Mouse (Mus musculus) MEL (cell line): ENCODE results near the gene Tmtc2. TPM values are rescaled to one million over a fixed set of nuclear protein-coding genes. Genes with fewer than 3 reads are reported as not detected.

Experiments used
- DNase-seq: peaks from one replicate; pipeline ENCODE4 v3.0.0; 2011; ENCODE audit warnings: low read depth, low spot score
- H3K27ac ChIP-seq: 2 replicates; pipeline ENCODE4 v1.5.1; 2012; ENCODE audit warnings: low read depth, mild to moderate bottlenecking, control low read depth, low read length, moderate library complexity; ENCODE audit not compliant: control insufficient read depth
- H3K27me3 ChIP-seq, 2 experiments: fragments of 150-350 bp in 1 of 2; sonication (generic) in 1 of 2; 2 replicates each; pipeline ENCODE4 v1.6.1; 2012; ENCODE audit warnings: low read length in 2 of 2, mild to moderate bottlenecking in 2 of 2, improper control_type of control experiment in 1 of 2, moderate library complexity in 1 of 2; ENCODE audit not compliant: insufficient read depth in 2 of 2, control insufficient read depth in 1 of 2
- H3K36me3 ChIP-seq, 2 experiments: 2 replicates each; pipeline ENCODE4 v1.6.1; 2012 to 2014; ENCODE audit warnings: low read length in 2 of 2, improper control_type of control experiment in 1 of 2, inconsistent platforms in 1 of 2, mild to moderate bottlenecking in 1 of 2; ENCODE audit not compliant: insufficient read depth in 2 of 2, control insufficient read depth in 1 of 2
- H3K4me1 ChIP-seq, 2 experiments: fragments of 150-350 bp in 1 of 2; sonication (generic) in 1 of 2; 2 replicates each; pipeline ENCODE4 v1.6.1; 2012; ENCODE audit warnings: low read length in 2 of 2, improper control_type of control experiment in 1 of 2, mild to moderate bottlenecking in 1 of 2; ENCODE audit not compliant: insufficient read depth in 2 of 2, control insufficient read depth in 1 of 2
- H3K4me3 ChIP-seq, 2 experiments: fragments of 150-350 bp in 1 of 2; sonication (generic) in 1 of 2; 2 replicates each; pipeline ENCODE4 v1.5.1; 2012; ENCODE audit warnings: low read depth in 2 of 2, low read length in 2 of 2, mild to moderate bottlenecking in 2 of 2, moderate library complexity in 2 of 2, control low read depth in 1 of 2, improper control_type of control experiment in 1 of 2; ENCODE audit not compliant: control insufficient read depth in 1 of 2, insufficient read depth in 1 of 2
- H3K79me2 ChIP-seq: 2 replicates; pipeline ENCODE4 v1.6.1; 2012; ENCODE audit warnings: mild to moderate bottlenecking, low read length, moderate library complexity; ENCODE audit not compliant: control insufficient read depth, poor library complexity, insufficient read depth
- H3K9ac ChIP-seq: 2 replicates; pipeline ENCODE4 v1.6.1; 2012; ENCODE audit warnings: low read depth, mild to moderate bottlenecking, control low read depth, low read length, moderate library complexity; ENCODE audit not compliant: control insufficient read depth, poor library complexity, severe bottlenecking
- H3K9me3 ChIP-seq: fragments of 150-350 bp; sonication (generic); replicated peaks from 2 replicates; pipeline ENCODE4 v1.6.1; 2012; ENCODE audit warnings: mild to moderate bottlenecking, low read length, improper control_type of control experiment, moderate library complexity; ENCODE audit not compliant: insufficient read depth
- CHD1 ChIP-seq: IDR thresholded peaks from 2 replicates; pipeline ENCODE4 v1.6.1; 2012; ENCODE audit warnings: low read depth, mild to moderate bottlenecking, inconsistent platforms, low read length, improper control_type of control experiment
- CTCF ChIP-seq, 3 experiments: IDR thresholded peaks in 2 of 3; conservative IDR thresholded peaks in 1 of 3; 2 replicates each; pipeline ENCODE4 v1.5.1; 2011 to 2012; ENCODE audit warnings: low read length in 3 of 3, low read depth in 2 of 3, mild to moderate bottlenecking in 2 of 3, improper control_type of control experiment in 1 of 3, inconsistent platforms in 1 of 3, mixed read lengths in 1 of 3, moderate library complexity in 1 of 3; ENCODE audit not compliant: control insufficient read depth in 1 of 3, insufficient read depth in 1 of 3, poor library complexity in 1 of 3, severe bottlenecking in 1 of 3
- ELF1 ChIP-seq: IDR thresholded peaks from 2 replicates; pipeline ENCODE4 v1.6.1; 2014; ENCODE audit warnings: low read depth, mild to moderate bottlenecking, inconsistent platforms, low read length, improper control_type of control experiment, moderate library complexity
- EP300 ChIP-seq, 2 experiments: IDR thresholded peaks; 2 replicates each; pipeline ENCODE4 v1.6.1; 2011; ENCODE audit warnings: improper control_type of control experiment in 2 of 2, low read length in 2 of 2, low read depth in 1 of 2, mild to moderate bottlenecking in 1 of 2
- GABPA ChIP-seq: IDR thresholded peaks from 2 replicates; pipeline ENCODE4 v1.6.1; 2012; ENCODE audit warnings: low read depth, mild to moderate bottlenecking, inconsistent platforms, low read length, improper control_type of control experiment, moderate library complexity
- GATA1 ChIP-seq: IDR thresholded peaks from 2 replicates; pipeline ENCODE4 v1.6.1; 2011; ENCODE audit warnings: low read depth, low read length, improper control_type of control experiment
- JUND ChIP-seq: IDR thresholded peaks from 2 replicates; pipeline ENCODE4 v1.6.1; 2011; ENCODE audit warnings: low read depth, mild to moderate bottlenecking, improper control_type of control experiment, low read length
- MAFK ChIP-seq: IDR thresholded peaks from 2 replicates; pipeline ENCODE4 v1.6.1; 2011; ENCODE audit warnings: low read depth, mild to moderate bottlenecking, low read length, improper control_type of control experiment, borderline replicate concordance
- MAX ChIP-seq: IDR thresholded peaks from 2 replicates; pipeline ENCODE4 v1.6.1; 2011; ENCODE audit warnings: low read length, improper control_type of control experiment
- MAZ ChIP-seq: IDR thresholded peaks from 2 replicates; pipeline ENCODE4 v1.6.1; 2012; ENCODE audit warnings: low read depth, mild to moderate bottlenecking, inconsistent platforms, low read length, improper control_type of control experiment
- POLR2AphosphoS5 ChIP-seq: IDR thresholded peaks from 2 replicates; pipeline ENCODE4 v1.6.1; 2012; ENCODE audit warnings: low read depth, borderline replicate concordance, mild to moderate bottlenecking, inconsistent platforms, low read length, moderate library complexity, mixed read lengths
- RAD21 ChIP-seq: IDR thresholded peaks from 2 replicates; pipeline ENCODE4 v1.6.1; 2011; ENCODE audit warnings: mild to moderate bottlenecking, low read depth, low read length, improper control_type of control experiment
- SIN3A ChIP-seq: IDR thresholded peaks from 2 replicates; pipeline ENCODE4 v1.6.1; 2012; ENCODE audit warnings: low read length, improper control_type of control experiment, inconsistent platforms
- SMC3 ChIP-seq: IDR thresholded peaks from 2 replicates; pipeline ENCODE4 v1.6.1; 2011; ENCODE audit warnings: low read depth, low read length, improper control_type of control experiment
- TAL1 ChIP-seq: IDR thresholded peaks from 2 replicates; pipeline ENCODE4 v1.6.1; 2012; ENCODE audit warnings: mild to moderate bottlenecking, inconsistent platforms, low read length, moderate library complexity, mixed read lengths
- TBP ChIP-seq: IDR thresholded peaks from 2 replicates; pipeline ENCODE4 v1.8.0; 2011; ENCODE audit warnings: low read depth, low read length, improper control_type of control experiment
- TCF12 ChIP-seq: IDR thresholded peaks from 2 replicates; pipeline ENCODE4 v1.6.1; 2014; ENCODE audit warnings: low read depth, mild to moderate bottlenecking, inconsistent platforms, low read length, improper control_type of control experiment, moderate library complexity
- ZC3H11A ChIP-seq: IDR thresholded peaks from 2 replicates; pipeline ENCODE4 v1.6.1; 2012; ENCODE audit warnings: low read depth, mild to moderate bottlenecking, inconsistent platforms, low read length, improper control_type of control experiment
- ZMIZ1 ChIP-seq: IDR thresholded peaks from 2 replicates; pipeline ENCODE4 v1.6.1; 2012; ENCODE audit warnings: low read depth, mild to moderate bottlenecking, inconsistent platforms, low read length, improper control_type of control experiment, moderate library complexity
- ZNF384 ChIP-seq: IDR thresholded peaks from 2 replicates; pipeline ENCODE4 v1.6.1; 2012; ENCODE audit warnings: low read depth, mild to moderate bottlenecking, inconsistent platforms, low read length, improper control_type of control experiment
- polyA plus RNA-seq, 2 experiments: library from polyadenylated mRNA; stranded (reverse) in 1 of 2; unstranded in 1 of 2; fragments of >175 nt in 1 of 2; fragments of >200 nt in 1 of 2; gene quantifications; 2 replicates each; pipeline versions ENCODE4 v1.2.1 to v1.2.4; 2012; ENCODE audit warnings: low replicate concordance in 2 of 2, low read depth in 1 of 2; ENCODE audit not compliant: insufficient read length in 2 of 2, insufficient read depth in 1 of 2, missing spikeins in 1 of 2
- total RNA-seq: library from RNA; depleted of rRNA; stranded (reverse); fragments of 300-350 nt; gene quantifications from 2 replicates; pipeline ENCODE4 v1.2.3, GENCODE M21; 2012

The Tmtc2 gene
- total and polyA plus RNA-seq, 3 experiments, result not detected

DNA sequence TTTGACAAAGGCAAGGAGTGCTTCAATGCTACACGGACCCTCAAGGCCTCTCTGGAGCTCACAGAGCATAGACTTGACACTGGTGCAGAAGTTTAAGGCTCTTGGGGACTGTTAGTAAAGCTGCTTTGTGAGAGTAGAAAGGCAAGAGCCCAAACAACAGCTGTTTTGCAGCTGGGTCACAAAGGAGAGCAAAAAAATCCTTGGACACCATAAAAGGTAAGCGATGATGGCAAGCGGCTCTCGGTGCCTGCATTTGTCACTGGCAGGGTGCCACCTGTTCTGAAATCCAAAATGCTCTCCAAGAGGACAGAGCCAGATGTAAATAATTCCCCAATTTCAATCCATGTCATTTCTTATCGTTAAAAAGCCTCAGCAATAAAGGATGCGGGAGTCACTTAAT is 290.1 kb downstream of the Tmtc2 start:
- H3K27ac ChIP-seq, result no peak overlapping the region
- no peaks in the 10 kb centered on the region for H3K9me3 ChIP-seq
- no peak for DNase-seq
- TF ChIP-seq CTCF (IDR thresholded peaks at IDR 0.05 in 2 of 3, conservative IDR thresholded peaks at IDR 0.05 in 1 of 3; ENCODE audit: control insufficient read depth in 1 of 3, insufficient read depth in 1 of 3, low read depth in 2 of 3, low read length in 3 of 3, poor library complexity in 1 of 3, severe bottlenecking in 1 of 3) (no peak), SIN3A (no peak), MAZ (no peak), TBP (no peak), ZC3H11A (no peak), ZNF384 (no peak), GABPA (no peak), EP300 (IDR thresholded peaks at IDR 0.05; ENCODE audit: low read depth in 1 of 2, low read length in 2 of 2) (no peak), TCF12 (no peak), ELF1 (no peak), TAL1 (no peak), MAFK (no peak), POLR2AphosphoS5 (no peak)
- H3K36me3 ChIP-seq, result no peaks in the 10 kb centered on the region
- no peaks in the 10 kb centered on the region for H3K4me1 ChIP-seq
- no peaks in the 10 kb centered on the region for H3K27me3 ChIP-seq
- H3K79me2 ChIP-seq, result no peaks in the 10 kb centered on the region
- no peak overlapping the region for H3K4me3 ChIP-seq
- H3K9ac ChIP-seq, result no peak overlapping the region

DNA sequence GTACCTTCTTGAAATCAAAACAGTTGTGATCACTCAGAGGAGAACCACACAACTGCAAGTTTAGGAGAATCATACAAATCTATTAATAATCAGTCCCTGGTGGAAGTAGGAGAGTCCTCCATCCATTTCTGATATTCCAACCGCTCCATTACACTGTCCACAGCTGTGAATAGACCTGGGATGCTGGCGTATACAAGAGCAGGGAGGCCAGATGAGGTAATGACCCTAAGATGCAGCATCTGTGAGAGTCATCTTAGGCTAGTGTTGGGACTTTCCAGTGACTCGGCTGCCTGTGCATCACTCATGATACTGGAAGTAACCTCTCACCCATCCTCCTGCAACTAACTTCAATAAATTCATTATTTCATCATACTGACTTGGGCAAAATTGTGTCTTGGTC is 293.3 kb downstream of the Tmtc2 start:
- Histone ChIP-seq H3K9ac (no peak overlapping the region), H3K79me2 (no peaks in the 10 kb centered on the region), H3K27ac (no peak overlapping the region), H3K4me3 (no peak overlapping the region), H3K27me3 (no peaks in the 10 kb centered on the region), H3K9me3 (no peaks in the 10 kb centered on the region), H3K36me3 (no peaks in the 10 kb centered on the region), H3K4me1 (no peaks in the 10 kb centered on the region)
- TF ChIP-seq CTCF (IDR thresholded peaks at IDR 0.05 in 2 of 3, conservative IDR thresholded peaks at IDR 0.05 in 1 of 3; ENCODE audit: control insufficient read depth in 1 of 3, insufficient read depth in 1 of 3, low read depth in 2 of 3, low read length in 3 of 3, poor library complexity in 1 of 3, severe bottlenecking in 1 of 3) (no peak), CHD1 (no peak), MAX (no peak), JUND (no peak), SMC3 (no peak), GATA1 (no peak), RAD21 (no peak), ZC3H11A (no peak), ZMIZ1 (no peak)
- no peak for DNase-seq
